Mouse (Mus musculus) cerebellum, postnatal 14 days (tissue): ENCODE results near the gene Hamp.

Experiments
- DNase-seq, 2 experiments: peaks; one replicate each; pipeline ENCODE4 v3.0.0; 2021; ENCODE audit warnings: mixed read lengths in 2 of 2

Gene Hamp

DNA sequence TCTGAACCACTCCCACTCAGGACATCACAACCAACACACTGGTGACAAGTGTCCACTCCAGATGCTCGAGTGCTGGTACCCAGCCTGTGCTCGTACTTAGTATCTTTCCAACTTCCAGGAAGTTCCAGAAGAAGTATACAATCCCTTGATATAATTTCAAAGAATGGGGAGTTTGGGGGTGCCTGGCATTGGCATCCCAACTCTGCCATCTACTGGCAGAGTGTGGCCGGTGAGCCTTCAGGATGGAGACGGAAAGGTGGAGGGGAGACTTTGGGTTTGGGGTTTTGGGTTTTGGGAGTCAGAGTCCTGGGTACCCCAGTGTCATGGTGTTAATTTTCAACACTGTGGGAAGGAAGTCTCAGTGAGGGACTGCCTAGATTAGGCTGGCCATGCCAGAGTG is 39.8 kb downstream of the Hamp start:
- DNase-seq, result peak; percentile 16 to 32

DNA sequence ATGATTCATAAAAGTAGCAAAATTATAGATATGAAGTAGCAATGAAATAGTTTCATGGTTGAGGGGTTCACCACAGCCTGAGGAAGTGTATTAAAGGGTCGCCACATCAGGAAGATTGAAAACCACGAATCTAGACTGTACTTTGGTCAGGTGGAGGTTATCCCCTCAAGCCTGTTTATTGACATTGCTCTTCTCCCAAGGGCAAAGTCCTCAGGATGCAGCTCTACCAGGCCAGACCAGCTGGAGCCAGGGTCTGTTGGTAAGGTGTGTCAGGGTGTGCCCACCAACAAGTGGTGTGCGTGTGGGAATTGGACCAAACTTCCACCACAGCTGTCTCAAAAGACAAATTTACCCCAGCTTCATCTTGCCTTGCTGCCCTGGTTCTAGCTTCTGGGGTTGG is 48.6 kb downstream of the Hamp start:
- DNase-seq, result no peak

DNA sequence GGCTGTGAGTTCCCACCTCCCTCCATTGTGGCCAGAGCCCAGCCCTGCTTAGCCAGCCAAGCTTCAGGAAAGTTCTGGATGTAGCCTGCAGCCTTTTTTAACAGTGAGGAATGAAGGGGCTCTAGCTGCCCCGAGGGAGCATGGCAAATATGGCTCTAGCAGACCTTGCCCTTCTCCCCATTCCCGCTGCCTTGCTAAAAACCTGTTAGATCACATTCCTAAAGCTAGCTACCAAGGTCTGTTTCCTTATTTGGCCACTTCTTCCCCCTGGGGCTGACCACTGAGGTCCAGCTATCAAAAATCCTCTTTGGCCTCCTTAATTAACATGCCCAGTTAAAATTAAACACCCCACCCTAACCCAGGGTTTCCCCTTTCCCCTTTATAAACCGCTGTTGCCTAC is 51.3 kb downstream of the Hamp start:
- DNase-seq, result no peak
